Mouse (Mus musculus): ENCODE results near the gene App. TPM values are rescaled to one million over a fixed set of nuclear protein-coding genes. Genes with fewer than 3 reads are reported as not detected.

Gene App
- polyA plus RNA-seq, 1 experiment from 2014 or later, result 44.5 TPM

DNA sequence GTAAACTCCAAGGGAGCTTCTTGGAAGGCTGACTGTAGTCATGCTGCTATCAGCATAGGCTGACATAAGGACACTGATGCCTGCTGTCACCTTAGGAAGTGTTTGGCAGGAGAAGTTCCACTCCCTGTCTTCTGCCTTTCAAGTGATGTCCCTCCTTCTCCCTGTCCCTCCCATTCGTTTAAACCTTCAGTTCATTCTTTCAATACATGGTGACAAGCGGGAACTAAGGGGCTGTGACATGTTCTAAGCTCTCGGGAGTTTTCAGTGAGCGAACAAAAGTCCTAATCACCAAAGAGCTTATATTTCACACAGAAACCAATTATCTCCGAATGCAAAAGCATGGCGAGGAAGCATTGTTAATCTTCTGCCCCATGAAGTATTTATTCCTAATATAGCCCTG lies 77.2 kb downstream of the App start:
- 84% methylated on average over 6 of the region's 6 CpGs for WGBS
- Histone ChIP-seq H3K4me3 (ENCODE audit: low read depth, low read length) (no peak overlapping the region), H3K4me1 (replicated peaks; ENCODE audit: control insufficient read depth, insufficient read depth, low read length) (no peaks in the 10 kb centered on the region), H3K4me2 (no peak overlapping the region), H3K27ac (ENCODE audit: low read depth, low read length) (no peak overlapping the region), H3K27me3 (replicated peaks; ENCODE audit: control insufficient read depth, insufficient read depth, low read length) (no peaks in the 10 kb centered on the region), H3K9me3 (ENCODE audit: control insufficient read depth, low read length) (no peaks in the 10 kb centered on the region), H3K36me3 (ENCODE audit: control insufficient read depth, insufficient read depth, low read length) (no peaks in the 10 kb centered on the region), H3K9ac (ENCODE audit: low read depth, low read length) (no peak overlapping the region)
- ATAC-seq (replicated peaks; ENCODE audit: low FRiP score), result no peak
- no peak for DNase-seq (ENCODE audit: low spot score)

GRCm38 (mm10) chr16:85095923-85096322 lies 77.6 kb downstream of the App start:
- Histone ChIP-seq H3K4me1 (replicated peaks; ENCODE audit: control insufficient read depth, insufficient read depth, low read length) (no peaks in the 10 kb centered on the region), H3K4me3 (ENCODE audit: low read depth, low read length) (no peak overlapping the region), H3K9ac (ENCODE audit: low read depth, low read length) (no peak overlapping the region), H3K27me3 (replicated peaks; ENCODE audit: control insufficient read depth, insufficient read depth, low read length) (no peaks in the 10 kb centered on the region), H3K27ac (ENCODE audit: low read depth, low read length) (no peak overlapping the region), H3K4me2 (no peak overlapping the region), H3K9me3 (ENCODE audit: control insufficient read depth, low read length) (no peaks in the 10 kb centered on the region), H3K36me3 (ENCODE audit: control insufficient read depth, insufficient read depth, low read length) (no peaks in the 10 kb centered on the region)
- WGBS, result 73% methylated on average over 2 of the region's 2 CpGs
- DNase-seq (ENCODE audit: low spot score), result no peak
- no peak for ATAC-seq (replicated peaks; ENCODE audit: low FRiP score)

- WGBS, result 74% methylated on average over 9 of the region's 9 CpGs
- no peak overlapping the region for H3K9ac ChIP-seq (ENCODE audit: low read depth, low read length)
- no peak overlapping the region for H3K27ac ChIP-seq (ENCODE audit: low read depth, low read length)
- ATAC-seq (replicated peaks; ENCODE audit: low FRiP score) (no peak), DNase-seq (ENCODE audit: low spot score) (no peak)
- H3K4me2 ChIP-seq, result no peak overlapping the region
- H3K36me3 ChIP-seq (ENCODE audit: control insufficient read depth, insufficient read depth, low read length), result no peaks in the 10 kb centered on the region
- no peak overlapping the region for H3K4me3 ChIP-seq (ENCODE audit: low read depth, low read length)
- no peaks in the 10 kb centered on the region for H3K9me3 ChIP-seq (ENCODE audit: control insufficient read depth, low read length)
- no peaks in the 10 kb centered on the region for H3K27me3 ChIP-seq (replicated peaks; ENCODE audit: control insufficient read depth, insufficient read depth, low read length)
- H3K4me1 ChIP-seq (replicated peaks; ENCODE audit: control insufficient read depth, insufficient read depth, low read length), result no peaks in the 10 kb centered on the region
These were observed 80.9 kb downstream of the App start for GRCm38 (mm10) chr16:85092644-85093091.

- no peak overlapping the region for H3K4me3 ChIP-seq (ENCODE audit: low read depth, low read length)
- no peak overlapping the region for H3K27ac ChIP-seq (ENCODE audit: low read depth, low read length)
- H3K9ac ChIP-seq (ENCODE audit: low read depth, low read length), result no peak overlapping the region
- no peaks in the 10 kb centered on the region for H3K27me3 ChIP-seq (replicated peaks; ENCODE audit: control insufficient read depth, insufficient read depth, low read length)
- H3K4me2 ChIP-seq, result no peak overlapping the region
- no peaks in the 10 kb centered on the region for H3K4me1 ChIP-seq (replicated peaks; ENCODE audit: control insufficient read depth, insufficient read depth, low read length)
- no peaks in the 10 kb centered on the region for H3K9me3 ChIP-seq (ENCODE audit: control insufficient read depth, low read length)
- no peak for DNase-seq (ENCODE audit: low spot score)
- H3K36me3 ChIP-seq (ENCODE audit: control insufficient read depth, insufficient read depth, low read length), result no peaks in the 10 kb centered on the region
- 75% methylated on average over 1 of the region's 1 CpGs for WGBS
- no peak for ATAC-seq (replicated peaks; ENCODE audit: low FRiP score)
These were observed 81.4 kb downstream of the App start for GRCm38 (mm10) chr16:85092183-85092582.

DNA sequence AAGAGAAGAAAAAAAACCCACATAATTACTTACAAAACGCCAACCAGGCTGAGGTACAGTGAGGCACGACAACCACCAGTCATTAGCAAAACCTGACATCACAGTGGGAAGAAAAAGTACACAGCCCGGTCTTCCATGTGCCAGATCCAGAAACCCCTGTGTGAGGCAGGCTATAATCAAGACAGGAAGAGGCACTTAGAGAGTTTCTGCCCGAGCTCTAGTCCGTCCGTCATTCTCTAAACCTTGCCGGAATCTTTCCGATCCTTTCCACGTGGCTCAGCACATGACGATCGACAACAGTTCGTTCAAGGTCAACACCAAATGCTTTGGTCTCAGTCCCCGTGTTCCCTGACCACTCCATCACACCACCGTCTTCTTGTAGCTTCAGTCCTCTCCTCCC lies 82.6 kb downstream of the App start:
- Histone ChIP-seq H3K4me2 (no peak overlapping the region), H3K4me3 (ENCODE audit: low read depth, low read length) (no peak overlapping the region)
- ATAC-seq (replicated peaks; ENCODE audit: low FRiP score), result no peak

GRCm38 (mm10) chr16:85088126-85088525 lies 85.4 kb downstream of the App start:
- no peaks in the 10 kb centered on the region for H3K9me3 ChIP-seq (ENCODE audit: control insufficient read depth, low read length)
- H3K4me1 ChIP-seq (replicated peaks; ENCODE audit: control insufficient read depth, insufficient read depth, low read length), result no peaks in the 10 kb centered on the region
- no peak overlapping the region for H3K4me3 ChIP-seq (ENCODE audit: low read depth, low read length)
- ATAC-seq (replicated peaks; ENCODE audit: low FRiP score) (no peak), DNase-seq (ENCODE audit: low spot score) (no peak)
- 86% methylated on average over 10 of the region's 10 CpGs for WGBS
- no peaks in the 10 kb centered on the region for H3K36me3 ChIP-seq (ENCODE audit: control insufficient read depth, insufficient read depth, low read length)
- H3K9ac ChIP-seq (ENCODE audit: low read depth, low read length), result no peak overlapping the region
- H3K4me2 ChIP-seq, result no peak overlapping the region
- H3K27ac ChIP-seq (ENCODE audit: low read depth, low read length), result no peak overlapping the region
- H3K27me3 ChIP-seq (replicated peaks; ENCODE audit: control insufficient read depth, insufficient read depth, low read length), result no peaks in the 10 kb centered on the region

More for the DNA sequence above, 82.6 kb downstream of the App start:
- no peak overlapping the region for H3K27ac ChIP-seq (ENCODE audit: low read depth, low read length)
- 75% methylated on average over 14 of the region's 14 CpGs for WGBS
- H3K27me3 ChIP-seq (replicated peaks; ENCODE audit: control insufficient read depth, insufficient read depth, low read length), result no peaks in the 10 kb centered on the region
- DNase-seq (ENCODE audit: low spot score), result no peak
- H3K9ac ChIP-seq (ENCODE audit: low read depth, low read length), result no peak overlapping the region
- H3K4me1 ChIP-seq (replicated peaks; ENCODE audit: control insufficient read depth, insufficient read depth, low read length), result no peaks in the 10 kb centered on the region
- H3K36me3 ChIP-seq (ENCODE audit: control insufficient read depth, insufficient read depth, low read length), result no peaks in the 10 kb centered on the region
- H3K9me3 ChIP-seq (ENCODE audit: control insufficient read depth, low read length), result no peaks in the 10 kb centered on the region

- H3K9me3 ChIP-seq (ENCODE audit: control insufficient read depth, low read length), result no peaks in the 10 kb centered on the region
- H3K27me3 ChIP-seq (replicated peaks; ENCODE audit: control insufficient read depth, insufficient read depth, low read length), result no peaks in the 10 kb centered on the region
- H3K27ac ChIP-seq (ENCODE audit: low read depth, low read length), result no peak overlapping the region
- no peak overlapping the region for H3K4me2 ChIP-seq
- 89% methylated on average over 14 of the region's 14 CpGs for WGBS
- H3K9ac ChIP-seq (ENCODE audit: low read depth, low read length), result no peak overlapping the region
- H3K36me3 ChIP-seq (ENCODE audit: control insufficient read depth, insufficient read depth, low read length), result no peaks in the 10 kb centered on the region
- H3K4me1 ChIP-seq (replicated peaks; ENCODE audit: control insufficient read depth, insufficient read depth, low read length), result no peaks in the 10 kb centered on the region
- no peak for ATAC-seq (replicated peaks; ENCODE audit: low FRiP score)
- no peak overlapping the region for H3K4me3 ChIP-seq (ENCODE audit: low read depth, low read length)
- DNase-seq (ENCODE audit: low spot score), result no peak
These were observed 87.3 kb downstream of the App start for GRCm38 (mm10) chr16:85086303-85086702.

DNA sequence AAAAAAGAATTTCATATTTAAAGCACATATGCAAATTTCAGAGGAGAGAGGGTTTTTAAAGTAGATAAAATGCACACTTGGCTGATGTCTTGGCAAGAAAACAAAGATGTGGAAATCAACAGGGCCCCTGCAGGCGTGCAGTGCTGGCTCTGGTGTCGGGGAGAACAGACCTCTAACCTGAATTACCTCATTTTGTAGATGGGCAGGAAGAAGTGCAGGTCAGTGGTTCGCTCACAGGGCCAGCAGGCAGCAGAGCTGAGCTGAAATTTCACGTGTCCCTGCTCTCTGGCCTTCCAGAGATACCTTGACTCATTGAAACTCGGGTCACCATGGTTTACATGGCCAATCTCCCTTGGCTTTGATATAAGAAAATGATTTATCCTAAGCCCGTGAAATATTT lies 87.7 kb downstream of the App start:
- no peaks in the 10 kb centered on the region for H3K27me3 ChIP-seq (replicated peaks; ENCODE audit: control insufficient read depth, insufficient read depth, low read length)
- no peak for ATAC-seq (replicated peaks; ENCODE audit: low FRiP score)
- H3K9ac ChIP-seq (ENCODE audit: low read depth, low read length), result no peak overlapping the region
- no peaks in the 10 kb centered on the region for H3K4me1 ChIP-seq (replicated peaks; ENCODE audit: control insufficient read depth, insufficient read depth, low read length)
- H3K36me3 ChIP-seq (ENCODE audit: control insufficient read depth, insufficient read depth, low read length), result no peaks in the 10 kb centered on the region
- H3K4me2 ChIP-seq, result no peak overlapping the region
- WGBS, result 76% methylated on average over 6 of the region's 6 CpGs
- no peaks in the 10 kb centered on the region for H3K9me3 ChIP-seq (ENCODE audit: control insufficient read depth, low read length)
- no peak overlapping the region for H3K4me3 ChIP-seq (ENCODE audit: low read depth, low read length)
- DNase-seq (ENCODE audit: low spot score), result no peak
- H3K27ac ChIP-seq (ENCODE audit: low read depth, low read length), result no peak overlapping the region

DNA sequence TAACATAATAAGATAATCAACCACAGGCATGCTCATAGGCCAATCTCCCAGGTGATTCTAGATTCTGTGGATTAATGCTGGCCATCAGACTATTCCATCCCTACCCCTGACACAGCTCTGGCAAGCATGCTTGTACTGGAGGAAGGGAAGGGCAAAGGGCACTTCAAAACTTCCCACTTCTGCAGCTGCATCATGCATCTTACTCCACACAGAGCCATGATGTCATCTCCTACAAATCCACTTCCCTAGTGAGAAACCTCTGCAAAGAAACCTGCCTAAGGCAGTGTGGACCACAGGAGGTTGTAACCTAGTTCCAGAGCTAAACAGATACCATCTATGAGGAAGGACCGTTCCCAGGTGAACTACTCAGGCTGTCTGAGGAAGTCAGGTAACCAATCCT lies 89.4 kb downstream of the App start:
- H3K4me2 ChIP-seq, result no peak overlapping the region
- ATAC-seq (replicated peaks; ENCODE audit: low FRiP score) (no peak), DNase-seq (ENCODE audit: low spot score) (no peak)
- H3K9ac ChIP-seq (ENCODE audit: low read depth, low read length), result no peak overlapping the region
- H3K4me1 ChIP-seq (replicated peaks; ENCODE audit: control insufficient read depth, insufficient read depth, low read length), result no peaks in the 10 kb centered on the region
- H3K27me3 ChIP-seq (replicated peaks; ENCODE audit: control insufficient read depth, insufficient read depth, low read length), result no peaks in the 10 kb centered on the region
- H3K4me3 ChIP-seq (ENCODE audit: low read depth, low read length), result no peak overlapping the region
- no peaks in the 10 kb centered on the region for H3K36me3 ChIP-seq (ENCODE audit: control insufficient read depth, insufficient read depth, low read length)
- 93% methylated on average over 1 of the region's 1 CpGs for WGBS
- no peak overlapping the region for H3K27ac ChIP-seq (ENCODE audit: low read depth, low read length)
- H3K9me3 ChIP-seq (ENCODE audit: control insufficient read depth, low read length), result no peaks in the 10 kb centered on the region
